Mouse (Mus musculus) lung, adult 2 months (tissue): ENCODE measurements at regions not wholly inside any gene's neighbourhood (a gene's known extent, or its start where the extent isn't known, plus 50 kb on each side); places are given as distances from the start of the nearest gene placed in this dataset.

Experiments
- CTCF ChIP-seq: fragments of 200-500 bp; IDR thresholded peaks from 2 replicates; pipeline ENCODE4 v1.5.1; 2011; ENCODE audit warnings: mild to moderate bottlenecking, low read length, control low read depth; ENCODE audit not compliant: insufficient read depth
- POLR2A ChIP-seq: fragments of 200-500 bp; IDR thresholded peaks from 2 replicates; pipeline ENCODE4 v1.6.1; 2011; ENCODE audit warnings: low read depth, mild to moderate bottlenecking, control low read depth, low read length, borderline replicate concordance; ENCODE audit errors: extremely low read depth

DNA sequence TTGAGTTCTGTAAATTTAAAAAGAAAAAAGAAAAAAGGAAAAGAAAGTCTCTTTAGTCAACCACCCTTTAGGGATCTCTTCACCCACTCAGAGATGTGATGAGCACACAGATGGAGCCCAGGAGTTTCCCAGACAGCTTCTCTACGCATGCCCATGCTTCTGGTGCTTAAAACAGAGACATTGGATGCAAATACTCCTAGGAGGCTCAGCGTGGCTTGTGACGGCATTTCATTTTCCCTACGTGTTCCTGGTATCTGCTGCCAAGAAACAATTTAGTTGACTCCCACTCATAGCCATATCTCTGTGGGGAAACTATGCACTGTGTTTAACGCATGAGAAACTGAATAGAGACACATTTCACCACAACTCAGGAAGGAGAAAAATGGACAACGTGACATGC is 345.6 kb upstream of the Nr2f2 start:
- TF ChIP-seq CTCF, result no peak
- TF ChIP-seq POLR2A, result no peak
